25 mouse cellular contexts compared by ENCODE assay signal in the genomic region with DNA sequence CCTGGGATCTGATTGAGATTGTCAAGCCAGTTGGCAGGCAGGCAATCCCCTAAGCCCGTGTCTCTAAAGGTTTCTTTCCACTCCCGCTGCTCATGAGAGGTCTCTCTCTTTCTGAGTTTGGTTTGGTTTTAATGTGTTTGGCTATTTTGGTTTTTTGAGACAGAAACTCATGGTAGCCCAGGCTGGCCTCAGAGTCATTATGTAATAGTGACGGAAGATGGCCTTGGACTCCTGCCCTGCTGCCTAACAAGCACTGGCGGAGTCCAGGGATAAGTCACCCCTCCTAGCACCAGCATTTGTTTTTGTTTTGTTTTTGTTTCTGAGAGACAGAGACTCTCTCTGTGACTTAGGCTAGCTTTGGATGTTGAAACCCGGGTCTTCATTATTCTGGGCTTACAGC. TPM values are rescaled to one million over a fixed set of nuclear protein-coding genes. Genes with fewer than 3 reads are reported as not detected.
DNase-seq lines count a peak whose midpoint lies in the region; ATAC-seq and TF ChIP-seq lines count a peak whose summit lies in the region.
"Had no signal": no experiment of that assay in that cellular context is flagged by ENCODE, and none has a peak within 500 bp of the region (broad histone marks: within the 10 kb centered on the region; RNA-seq: fewer than 3 reads in every experiment).

No protein-coding gene starts in this region.

- no peak overlapping the region for H3K9ac ChIP-seq in heart, embryonic 11.5 days (ENCODE audit: low read depth, low read length)
- H3K9ac ChIP-seq: embryonic facial prominence, embryonic 15.5 days; hindbrain, embryonic 13.5 days; liver, embryonic 14.5 days; lung, embryonic 15.5 days; midbrain, embryonic 15.5 days; neural tube, embryonic 12.5 days had no signal

- DNase-seq in adrenal gland, postnatal 14 days = peak; percentile 23
- no peak for DNase-seq in adrenal gland, adult 8-10 months
- DNase-seq in heart, postnatal 4 days = peak; percentile 7
- DNase-seq in lung, postnatal 36 days = peak; percentile 56
- no peak for DNase-seq in lung, adult 2 months
- no peak for DNase-seq in c-Kit-positive CD71-positive TER-119-positive erythroid progenitor cells, embryonic 14.5 days (ENCODE audit: low spot score)
- DNase-seq: cerebellum, adult 11 months; cerebellum, adult 9-11 months; gastrocnemius, postnatal 36 days; kidney, adult 9 months; layer of hippocampus, postnatal 36 days; lung, postnatal 4 days; right cerebral cortex, postnatal 14 days; spleen, adult 18-20 months; thymus, postnatal 25 days had no signal

- peaks cover 2% of the 10 kb centered on the region; the same call in 1 of the 2 replicates for H3K36me3 ChIP-seq in heart, embryonic 11.5 days (ENCODE audit: control insufficient read depth, insufficient read depth, low read length)
- H3K36me3 ChIP-seq: embryonic facial prominence, embryonic 15.5 days; hindbrain, embryonic 13.5 days; lung, embryonic 15.5 days; midbrain, embryonic 15.5 days had no signal

- H3K27ac ChIP-seq in heart, embryonic 11.5 days (ENCODE audit: low read depth, low read length) = no peak overlapping the region
- H3K27ac ChIP-seq: embryonic facial prominence, embryonic 15.5 days; hindbrain, embryonic 13.5 days; liver, embryonic 14.5 days; midbrain, embryonic 15.5 days; neural tube, embryonic 12.5 days had no signal

- no peak overlapping the region for H3K4me2 ChIP-seq in heart, embryonic 11.5 days
- H3K4me2 ChIP-seq: embryonic facial prominence, embryonic 15.5 days; hindbrain, embryonic 13.5 days; lung, embryonic 15.5 days; midbrain, embryonic 15.5 days; neural tube, embryonic 12.5 days had no signal

- no peaks in the 10 kb centered on the region for H3K27me3 ChIP-seq in heart, embryonic 11.5 days (ENCODE audit: control insufficient read depth, insufficient read depth, low read length)
- H3K27me3 ChIP-seq: embryonic facial prominence, embryonic 15.5 days; hindbrain, embryonic 13.5 days; lung, embryonic 15.5 days; midbrain, embryonic 15.5 days; neural tube, embryonic 12.5 days; Patski had no signal

- no peak for ATAC-seq in heart, embryonic 11.5 days (replicated peaks; ENCODE audit: insufficient number of reproducible peaks, low FRiP score, low TSS enrichment)
- ATAC-seq: forebrain, embryonic 14.5 days; midbrain, embryonic 15.5 days; Patski had no signal

- TF ChIP-seq CTCF in lung, adult 2 months (IDR thresholded peaks at IDR 0.05; ENCODE audit: insufficient read depth, low read length) = no peak

- no peaks in the 10 kb centered on the region for H3K9me3 ChIP-seq in heart, embryonic 11.5 days (replicated peaks; ENCODE audit: control insufficient read depth, low read length)
- H3K9me3 ChIP-seq: embryonic facial prominence, embryonic 15.5 days; G1E; hindbrain, embryonic 13.5 days; lung, embryonic 15.5 days; midbrain, embryonic 15.5 days; neural tube, embryonic 12.5 days had no signal

- WGBS in heart, embryonic 11.5 days (ENCODE audit: insufficient replicate concordance) = 86% methylated on average over 5 of the region's 5 CpGs
- WGBS in lung, adult 2 months = 52% methylated on average over 5 of the region's 5 CpGs

- no peak overlapping the region for H3K4me3 ChIP-seq in heart, embryonic 11.5 days (ENCODE audit: low read depth, low read length)
- H3K4me3 ChIP-seq in lung, adult 2 months (replicated peaks; ENCODE audit: extremely low read depth, low read depth, low read length) = no peak overlapping the region
- H3K4me3 ChIP-seq: embryonic facial prominence, embryonic 15.5 days; hindbrain, embryonic 13.5 days; lung, embryonic 15.5 days; midbrain, embryonic 15.5 days; neural tube, embryonic 12.5 days had no signal

- peaks cover 20% of the 10 kb centered on the region for H3K4me1 ChIP-seq in heart, embryonic 11.5 days (ENCODE audit: control insufficient read depth, insufficient read depth, low read length)
- peaks cover 16% of the 10 kb centered on the region for H3K4me1 ChIP-seq in lung, adult 2 months (ENCODE audit: control insufficient read depth, insufficient read depth, low read length)

- TF ChIP-seq POLR2A in lung, adult 2 months (IDR thresholded peaks at IDR 0.05; ENCODE audit: borderline replicate concordance, extremely low read depth, low read depth, low read length) = no peak

RNA-seq across cellular contexts. Expression of gene Mcl1, which starts 3.2 kb away (rescaled TPM):
- 151 and 187 TPM in 2 replicates for total RNA-seq in adrenal gland, postnatal 14 days (2021)
- 100 to 1,000 TPM; 177 to 189 (median 179) TPM for total RNA-seq in adrenal gland, adult 8-10 months (2022)
- 100 to 1,000 TPM; 112 to 115 TPM for total RNA-seq in heart, postnatal 4 days (2021)
- 46.3 and 49.8 TPM in 2 replicates for polyA plus RNA-seq in heart, embryonic 11.5 days (2014; fragmentation: Nextera tagmentation; extraction: Ambion mirVana)
- polyA plus RNA-seq in lung, adult 2 months (2012; rRNA removed) = 89.2 and 178 TPM in 2 replicates

RNA-seq across cellular contexts. Expression of gene Ensa, which starts 30.6 kb away (rescaled TPM):
- total RNA-seq in adrenal gland, postnatal 14 days (2021) = 72.6 and 74.5 TPM in 2 replicates
- 100 to 1,000 TPM; 102 to 141 (median 119) TPM for total RNA-seq in adrenal gland, adult 8-10 months (2022)
- 10 to 100 TPM; 49.2 to 50.5 TPM for total RNA-seq in heart, postnatal 4 days (2021)
- 52.7 and 55.4 TPM in 2 replicates for polyA plus RNA-seq in heart, embryonic 11.5 days (2014; fragmentation: Nextera tagmentation; extraction: Ambion mirVana)
- polyA plus RNA-seq in lung, adult 2 months (2012; rRNA removed) = 9.3 and 15.7 TPM in 2 replicates

RNA-seq across cellular contexts. Expression of gene Adamtsl4, which starts 32.3 kb away (rescaled TPM):
- total RNA-seq in adrenal gland, postnatal 14 days (2021) = 6.6 and 8.4 TPM in 2 replicates
- total RNA-seq in adrenal gland, adult 8-10 months (2022) = 10 to 100 TPM in 1 of 4 experiments, 1 to 10 TPM in 3; 4.3 to 10.2 (median 6.4) TPM
- total RNA-seq in heart, postnatal 4 days (2021) = 10 to 100 TPM; 13.5 to 14.6 TPM
- 3.5 and 5.1 TPM in 2 replicates for polyA plus RNA-seq in heart, embryonic 11.5 days (2014; fragmentation: Nextera tagmentation; extraction: Ambion mirVana)
- 51.3 and 52.3 TPM in 2 replicates for polyA plus RNA-seq in lung, adult 2 months (2012; rRNA removed)
- polyA plus RNA-seq: G1E had no signal

Comparison
In these comparisons a context has a peak if more than half of its experiments do, and no peak if none do; other contexts are left out.
1. DNase-seq: peak in adrenal gland, postnatal 14 days (single experiment), heart, postnatal 4 days (single experiment) and lung, postnatal 36 days (single experiment); none in adrenal gland, adult 8-10 months (single experiment), lung, adult 2 months (single experiment) and c-Kit-positive CD71-positive TER-119-positive erythroid progenitor cells, embryonic 14.5 days (single experiment).